Comparison of ENCODE assay signal across 17 mouse cellular contexts in genomic region chr6:92612151-92612769, GRCm38 (mm10).
A peak's percentile ranks its signal among the peaks of the same experiment; 100 is the strongest.
DNase-seq lines count a peak whose midpoint lies in the region; ATAC-seq and TF ChIP-seq lines count a peak whose summit lies in the region.
"Had no signal": no experiment of that assay in that cellular context is flagged by ENCODE, and none has a peak within 500 bp of the region (broad histone marks: within the 10 kb centered on the region; RNA-seq: fewer than 3 reads in every experiment).

No protein-coding gene starts in this region.

- no peaks in the 10 kb centered on the region for H3K27me3 ChIP-seq in Patski
- H3K27me3 ChIP-seq: CH12.LX; embryonic facial prominence, embryonic 12.5 days; forebrain, embryonic 15.5 days; hindbrain, embryonic 13.5 days; stomach, embryonic 15.5 days had no signal

- H3K4me3 ChIP-seq in left cerebral cortex, adult 2 months = no peak overlapping the region
- H3K4me3 ChIP-seq: embryonic facial prominence, embryonic 12.5 days; forebrain, embryonic 15.5 days; hindbrain, embryonic 13.5 days; stomach, embryonic 15.5 days had no signal

- ATAC-seq in Patski = peak; percentile 47
- ATAC-seq: forebrain, embryonic 15.5 days; inflammation-experienced regulatory T-cells, adult 6 months; liver, postnatal 0 days; midbrain, embryonic 16.5 days had no signal

- DNase-seq in left cerebral cortex, adult 2 months (ENCODE audit: extremely low spot score in 1 of 2, low spot score in 2 of 2) = no peak
- DNase-seq in left cerebral cortex, postnatal 4 days = no peak
- peak; percentile 60 for DNase-seq in Patski (ENCODE audit: low read depth, low spot score)
- DNase-seq in kidney, adult 8-10 months = peak; percentile 17 to 70
- peak; percentile 53 for DNase-seq in kidney, postnatal 14 days
- DNase-seq in gastrocnemius, postnatal 10 days = no peak
- DNase-seq in cerebellum, adult 11 months = no peak
- DNase-seq: adrenal gland, adult 2 months; cerebellum, adult 9-11 months; liver, postnatal 0 days had no signal

- in situ Hi-C loops in Patski (cut with MboI; ENCODE audit: low pct_unique_long_range_greater_than_20kb) = no loop called here

- CTCF ChIA-PET in Patski (lab: Charles Lee) = interaction anchor here (1.0 to 1.4 kb wide), 3 partner anchors 36 to 133 kb away, joined by 3 read pairs; no protein-coding TSS in a partner anchor

- no peak for TF ChIP-seq CTCF in left cerebral cortex, adult 2 months (IDR thresholded peaks at IDR 0.05)
- no peak for TF ChIP-seq CTCF in Patski (IDR thresholded peaks at IDR 0.05)

- H3K27ac ChIP-seq in left cerebral cortex, adult 2 months = peak overlapping the region; percentile 5; the same call in 1 of the 2 replicates
- H3K27ac ChIP-seq: embryonic facial prominence, embryonic 12.5 days; forebrain, embryonic 15.5 days; hindbrain, embryonic 13.5 days; stomach, embryonic 15.5 days had no signal

- POLR2A ChIA-PET in Patski (lab: Charles Lee) = no interaction called here

- intact Hi-C loops in left cerebral cortex, adult 2 months (cut with DNase I) = no loop called here
- intact Hi-C loops in left cerebral cortex, postnatal 4 days (cut with DNase I) = no loop called here

Comparison
In these comparisons a context has a peak if more than half of its experiments do, and no peak if none do; other contexts are left out.
1. DNase-seq: peak in Patski (single experiment), kidney, adult 8-10 months (2 of 2) and kidney, postnatal 14 days (single experiment); none in left cerebral cortex, adult 2 months (0 of 2), left cerebral cortex, postnatal 4 days (single experiment), gastrocnemius, postnatal 10 days (single experiment) and cerebellum, adult 11 months (single experiment).